Mouse (Mus musculus) cortical plate, adult 2 months (tissue): Measurements from ENCODE around the gene Adat3. TPM values are rescaled to one million over a fixed set of nuclear protein-coding genes. Genes with fewer than 3 reads are reported as not detected.

ENCODE experiments used
- H3K27ac ChIP-seq: fragments of 200-500 bp; 2 replicates; pipeline ENCODE4 v1.5.1; 2012; ENCODE audit warnings: low read length, control low read depth, inconsistent platforms; ENCODE audit not compliant: insufficient read depth
- H3K4me1 ChIP-seq: fragments of 200-500 bp; 2 replicates; pipeline ENCODE4 v1.6.1; 2011; ENCODE audit warnings: low read length; ENCODE audit not compliant: control insufficient read depth, insufficient read depth
- H3K4me3 ChIP-seq: fragments of 200-500 bp; 2 replicates; pipeline ENCODE4 v1.5.1; 2011; ENCODE audit warnings: mild to moderate bottlenecking, low read length, control low read depth; ENCODE audit not compliant: insufficient read depth
- CTCF ChIP-seq: fragments of 200-500 bp; IDR thresholded peaks from 2 replicates; pipeline ENCODE4 v1.5.1; 2011; ENCODE audit warnings: mild to moderate bottlenecking, control low read depth, low read length; ENCODE audit not compliant: insufficient read depth; ENCODE audit errors: extremely low read depth
- POLR2A ChIP-seq: fragments of 200-500 bp; IDR thresholded peaks from 2 replicates; pipeline ENCODE4 v1.6.1; 2011; ENCODE audit warnings: mild to moderate bottlenecking, low read length, control low read depth; ENCODE audit not compliant: insufficient read depth; ENCODE audit errors: extremely low read depth
- polyA plus RNA-seq: library from polyadenylated mRNA; depleted of rRNA; stranded (reverse); fragments of >200 nt; gene quantifications from 2 replicates; pipeline ENCODE4 v1.2.3, GENCODE M21; 2012; rRNA removed

Adat3 gene
- polyA plus RNA-seq = 4.0 and 4.3 TPM in 2 replicates

- Histone ChIP-seq H3K4me1 (no peaks in the 10 kb centered on the region; the same call in 1 of the 2 replicates), H3K27ac (peak within 1 kb of the TSS; percentile 81), H3K4me3 (peak within 1 kb of the TSS; percentile 58)
- TF ChIP-seq POLR2A (peak; percentile 62), CTCF (no peak)
These were observed at the start of gene Adat3, which contains the start of gene Scamp4 for GRCm38 (mm10) chr10:80602698-80603325. TSS of gene Adat3 (plus strand) at chr10:80602880. TSS of gene Scamp4 (plus strand) at chr10:80602872.

- no peak overlapping the region for H3K27ac ChIP-seq
- no peak overlapping the region for H3K4me3 ChIP-seq
- H3K4me1 ChIP-seq = no peaks in the 10 kb centered on the region; the same call in 1 of the 2 replicates
- TF ChIP-seq CTCF (no peak), POLR2A (no peak)
These were observed 49.1 kb upstream of the Adat3 start for GRCm38 (mm10) chr10:80553575-80553974.

GRCm38 (mm10) chr10:80553997-80554396 lies 48.7 kb upstream of the Adat3 start:
- no peak overlapping the region for H3K4me3 ChIP-seq
- H3K27ac ChIP-seq = no peak overlapping the region
- H3K4me1 ChIP-seq = no peaks in the 10 kb centered on the region; the same call in 1 of the 2 replicates
- TF ChIP-seq POLR2A = no peak
- TF ChIP-seq CTCF = no peak

DNA sequence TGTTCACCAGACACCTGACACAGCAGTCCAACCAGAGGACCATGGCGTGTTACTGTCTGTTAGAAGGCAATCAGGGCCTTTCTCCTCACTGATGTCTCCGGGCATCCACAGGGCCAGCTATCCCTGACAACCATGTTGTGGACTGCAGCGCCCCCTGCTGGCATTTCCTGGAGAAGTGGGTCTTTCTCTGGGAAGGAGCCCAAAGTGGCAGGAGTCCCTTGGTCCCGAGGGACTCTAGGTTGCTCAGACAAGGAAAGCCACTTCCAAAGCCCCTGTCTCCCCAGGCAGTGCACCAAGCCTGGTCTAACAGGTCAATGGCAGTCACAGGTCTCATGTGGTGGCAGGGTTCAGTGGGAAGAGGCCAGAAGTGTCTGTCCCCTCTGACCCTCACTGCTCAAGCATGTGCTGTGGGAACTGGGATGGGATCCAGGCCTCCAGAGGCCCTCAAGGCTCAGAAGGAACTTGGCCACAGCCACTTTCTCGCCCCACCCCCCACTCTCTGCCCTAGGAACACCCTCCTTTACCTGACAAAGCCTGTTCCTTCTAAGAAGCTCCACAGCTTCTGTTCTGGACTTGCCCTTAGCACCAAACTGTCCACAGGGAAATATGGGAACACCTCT lies 45.2 kb upstream of the Adat3 start:
- Histone ChIP-seq H3K4me3 (no peak overlapping the region), H3K27ac (no peak overlapping the region), H3K4me1 (peaks cover 4% of the 10 kb centered on the region)
- TF ChIP-seq CTCF = peak; percentile 69
- no peak for TF ChIP-seq POLR2A

DNA sequence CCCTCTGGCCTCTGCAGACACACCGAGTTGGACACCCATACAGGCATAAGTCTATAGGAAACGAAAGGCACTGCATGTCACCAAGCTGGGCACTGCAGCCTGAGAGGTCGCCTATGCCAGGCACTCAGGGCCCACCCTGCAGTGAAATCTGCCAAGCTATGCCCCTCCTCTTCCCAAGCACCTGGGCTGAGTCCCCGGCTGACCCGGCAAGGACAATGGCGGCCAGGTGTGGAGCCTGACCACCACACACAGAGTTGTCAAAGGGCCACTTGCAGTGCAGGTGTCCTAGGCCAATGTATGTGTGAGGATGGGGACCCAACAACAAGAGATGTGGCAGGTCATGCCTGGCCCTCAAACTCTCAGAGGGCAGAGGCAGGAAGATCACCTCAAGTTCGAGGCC lies 43.2 kb upstream of the Adat3 start:
- no peak overlapping the region for H3K27ac ChIP-seq

GRCm38 (mm10) chr10:80560621-80561020 lies 42.1 kb upstream of the Adat3 start:
- TF ChIP-seq POLR2A (no peak), CTCF (no peak)
- Histone ChIP-seq H3K4me1 (peaks cover 4% of the 10 kb centered on the region), H3K27ac (no peak overlapping the region), H3K4me3 (peak overlapping the region; percentile 95)

More for the DNA sequence above, 43.2 kb upstream of the Adat3 start:
- H3K4me3 ChIP-seq = no peak overlapping the region
- H3K4me1 ChIP-seq = peaks cover 4% of the 10 kb centered on the region
- TF ChIP-seq POLR2A = no peak
- no peak for TF ChIP-seq CTCF

- H3K4me1 ChIP-seq = peaks cover 4% of the 10 kb centered on the region
- TF ChIP-seq CTCF = peak; percentile 65
- peak; percentile 86 for TF ChIP-seq POLR2A
- H3K4me3 ChIP-seq = peak within 1 kb of the TSS; percentile 95
- peak within 1 kb of the TSS; percentile 83 for H3K27ac ChIP-seq
These were observed 41.4 kb upstream of the Adat3 start, which contains the start of gene Rexo1 for GRCm38 (mm10) chr10:80561116-80561944. TSS of gene Rexo1 (minus strand) at chr10:80561560.

DNA sequence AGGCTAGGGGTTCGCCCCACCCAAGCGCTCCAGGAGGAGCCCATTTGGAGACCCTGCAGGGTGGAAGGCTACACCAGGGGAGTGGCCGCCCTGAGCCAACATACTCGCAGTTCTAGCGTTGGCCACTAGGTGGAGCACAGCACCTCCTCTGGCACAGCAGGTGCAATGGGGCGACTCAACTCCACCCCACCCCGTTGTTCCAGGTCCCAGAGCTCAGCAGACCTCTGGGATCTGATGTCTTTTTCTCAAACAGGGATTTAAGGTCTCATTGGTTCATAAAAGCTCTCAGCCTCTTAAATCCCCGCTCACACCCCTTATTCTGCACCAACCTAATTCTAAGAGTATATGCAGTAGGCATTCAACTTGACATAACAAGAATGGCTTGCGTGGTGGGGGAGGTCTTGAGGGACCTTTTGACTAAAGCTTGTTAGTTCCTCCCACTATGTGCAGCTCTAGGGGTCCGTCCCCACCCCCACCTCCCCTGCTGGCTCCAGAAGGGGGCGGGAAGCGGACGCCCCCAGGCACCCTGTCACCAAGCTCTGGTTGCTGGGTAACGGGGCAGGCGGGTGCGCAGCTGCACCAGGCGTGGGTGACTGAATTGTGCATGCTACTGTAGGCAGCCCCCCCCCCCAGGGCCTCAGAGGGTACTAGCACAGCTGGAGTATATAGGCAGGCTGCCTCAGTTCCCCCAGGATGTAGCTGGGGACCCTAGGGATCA lies 36.1 kb upstream of the Adat3 start:
- H3K27ac ChIP-seq = peak overlapping the region; percentile 91
- no peak overlapping the region for H3K4me3 ChIP-seq
- peaks cover 5% of the 10 kb centered on the region; the same call in 1 of the 2 replicates for H3K4me1 ChIP-seq
- TF ChIP-seq POLR2A (no peak; the same call in 1 of the 2 replicates), CTCF (peak; percentile 86)

- no peak overlapping the region for H3K4me3 ChIP-seq
- TF ChIP-seq POLR2A (no peak), CTCF (no peak)
- H3K4me1 ChIP-seq = peaks cover 11% of the 10 kb centered on the region; the same call in 1 of the 2 replicates
- no peak overlapping the region for H3K27ac ChIP-seq
These were observed 33.8 kb upstream of the Adat3 start for GRCm38 (mm10) chr10:80568876-80569275.
